Mouse (Mus musculus) olfactory bulb, adult 2 months (tissue): ENCODE measurements around the gene Ppm1h.

Experiments used
- CTCF ChIP-seq: fragments of 200-500 bp; IDR thresholded peaks from 2 replicates; pipeline ENCODE4 v1.5.1; 2012; ENCODE audit warnings: low read depth, mild to moderate bottlenecking, low read length, moderate library complexity; ENCODE audit not compliant: insufficient read depth
- POLR2A ChIP-seq: fragments of 200-500 bp; IDR thresholded peaks from 2 replicates; pipeline ENCODE4 v1.6.1; 2012; ENCODE audit warnings: mild to moderate bottlenecking, low read depth, low read length, moderate library complexity; ENCODE audit not compliant: insufficient read depth

GRCm38 (mm10) chr10:122930520-122930919 is 252.0 kb downstream of the Ppm1h start:
- TF ChIP-seq CTCF (no peak), POLR2A (no peak)
